Mouse (Mus musculus): ENCODE data around the gene Vps50.
"Not testable (repeated sequence)": the region's sequence is repeated elsewhere in the genome, so short reads cannot be mapped to it uniquely, and the experiment has no call there.

Gene Vps50

DNA sequence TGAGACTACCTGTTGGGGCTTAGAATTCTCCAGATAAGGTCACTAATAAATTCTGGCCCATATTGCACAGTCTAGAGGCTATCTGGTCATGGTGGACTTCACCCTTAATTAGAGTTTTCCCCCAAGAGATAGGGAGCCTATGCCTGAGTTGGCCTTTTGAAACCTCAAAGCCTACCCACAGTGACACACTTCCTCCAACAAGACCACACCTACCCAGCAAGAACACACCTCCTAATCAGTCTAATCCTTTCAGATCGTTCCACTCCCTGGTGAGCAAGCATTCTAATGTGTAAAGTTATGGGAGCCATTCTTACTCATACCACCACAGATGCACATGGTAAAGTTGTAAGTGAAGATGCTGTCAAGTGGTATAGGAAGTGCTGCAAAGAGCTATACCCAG, 37.9 kb downstream of the Vps50 start:
- no peak for DNase-seq (ENCODE audit: low spot score in 2 of 2)

- DNase-seq (ENCODE audit: low spot score in 2 of 2): no peak
Measured at GRCm38 (mm10) chr6:3539470-3539869, 41.3 kb downstream of the Vps50 start.

GRCm38 (mm10) chr6:3543862-3544261, 45.7 kb downstream of the Vps50 start:
- no peak for DNase-seq (ENCODE audit: low spot score in 2 of 2)

- no peak for DNase-seq (ENCODE audit: low spot score in 2 of 2)
Measured at GRCm38 (mm10) chr6:3544970-3545369, 46.8 kb downstream of the Vps50 start.

DNA sequence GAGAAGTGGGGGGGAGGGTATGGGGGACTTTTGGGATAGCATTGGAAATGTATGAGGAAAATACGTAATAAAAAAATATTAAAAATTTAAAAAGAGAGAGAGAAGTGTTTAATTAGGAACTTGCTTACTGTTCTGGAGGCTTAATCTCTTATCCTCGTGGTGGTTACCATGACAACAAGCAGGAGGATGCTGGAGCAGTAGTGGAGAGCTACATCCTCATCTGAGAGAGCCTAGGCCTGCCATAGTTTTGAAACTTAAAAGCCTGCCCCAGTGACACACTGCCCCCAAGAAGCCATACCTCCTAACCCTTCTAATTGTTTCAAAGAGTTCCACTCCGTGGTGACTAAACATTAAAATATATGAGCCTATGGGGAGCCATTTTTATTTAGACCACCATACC, 50.8 kb downstream of the Vps50 start:
- no peak for DNase-seq (ENCODE audit: low spot score in 2 of 2)

DNA sequence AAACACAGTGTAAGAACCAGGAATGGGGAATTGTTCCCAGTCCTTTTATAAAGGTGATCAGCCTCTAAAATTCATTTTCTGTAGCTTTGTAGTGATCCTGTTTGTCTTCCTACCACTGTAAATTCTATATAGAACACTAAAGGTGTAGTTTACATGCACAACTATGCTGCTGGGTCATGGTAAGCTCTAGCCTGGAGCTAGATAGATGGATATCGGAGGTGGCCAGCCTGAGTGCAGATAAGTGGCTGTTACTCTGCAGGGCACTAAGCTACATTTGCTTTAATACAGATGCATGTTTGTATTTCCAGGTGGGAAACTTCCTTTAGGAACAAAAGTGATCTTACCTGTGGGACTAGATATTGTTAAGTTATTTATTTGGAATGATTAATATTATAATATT, 51.8 kb downstream of the Vps50 start:
- no peak for DNase-seq (ENCODE audit: low spot score in 2 of 2)

DNA sequence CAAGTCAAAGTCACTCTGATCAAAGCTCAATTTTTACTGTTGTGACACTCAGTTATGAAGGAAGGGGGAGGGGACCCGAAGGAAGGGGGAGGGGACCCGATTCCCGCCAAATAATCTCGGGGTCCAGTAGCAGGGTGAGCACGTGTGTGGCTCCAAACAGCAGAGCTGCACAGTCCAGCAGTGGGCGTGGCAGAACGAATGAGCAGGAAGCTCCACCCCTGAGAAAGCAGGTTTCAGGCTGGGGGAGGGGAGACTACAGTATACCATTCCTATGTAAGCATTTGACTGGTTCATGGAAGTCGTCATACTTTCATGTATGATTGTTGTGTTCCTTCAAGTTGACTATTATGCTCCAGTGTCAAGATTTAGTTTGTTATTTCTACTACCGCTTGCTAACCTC, 54.5 kb downstream of the Vps50 start:
- DNase-seq (ENCODE audit: low spot score in 2 of 2): not testable (repeated sequence)

- no peak for DNase-seq (ENCODE audit: low spot score in 2 of 2)
Measured at GRCm38 (mm10) chr6:3557177-3557576, 59.0 kb downstream of the Vps50 start.

DNA sequence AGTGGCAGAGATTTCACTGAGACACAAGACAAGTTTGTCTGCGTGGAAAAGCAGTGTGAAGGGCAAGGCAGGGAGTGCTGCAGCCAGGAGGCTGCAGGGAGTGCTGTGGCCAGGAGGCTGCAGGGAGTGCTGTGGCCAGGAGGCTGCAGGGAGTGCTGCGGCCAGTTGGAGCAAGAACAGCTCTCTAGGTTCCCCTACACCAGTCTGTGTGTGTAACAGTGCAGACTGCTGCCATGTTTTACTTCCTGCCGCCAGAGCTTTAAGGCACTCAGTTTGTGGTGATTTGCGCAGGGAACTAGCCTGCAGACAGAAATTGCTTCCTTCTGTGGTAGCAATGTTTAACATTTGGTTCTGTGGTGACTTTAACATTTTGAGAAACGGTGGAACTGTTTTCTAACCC, 61.8 kb downstream of the Vps50 start:
- no peak for DNase-seq (ENCODE audit: low spot score in 2 of 2)

DNA sequence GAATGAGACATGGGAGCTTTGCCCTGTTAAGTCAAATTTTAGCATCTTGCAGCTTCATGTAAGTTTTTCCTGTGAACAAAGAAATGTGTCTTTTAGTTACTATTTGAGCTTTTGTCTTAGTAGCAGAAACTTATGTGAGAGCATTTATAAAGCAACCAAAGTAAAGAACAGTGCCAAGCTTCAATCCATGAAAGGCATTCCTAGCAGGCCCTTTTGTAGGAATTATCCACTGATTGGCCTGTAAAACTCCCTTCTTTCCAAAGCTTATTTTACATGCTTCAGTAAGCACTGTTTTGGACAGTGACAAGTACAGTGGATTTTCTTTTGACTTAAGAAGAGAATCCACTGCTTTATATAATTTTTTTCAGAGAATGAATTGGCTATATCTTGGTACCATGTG, 64.1 kb downstream of the Vps50 start:
- DNase-seq (ENCODE audit: low spot score in 2 of 2): no peak

DNA sequence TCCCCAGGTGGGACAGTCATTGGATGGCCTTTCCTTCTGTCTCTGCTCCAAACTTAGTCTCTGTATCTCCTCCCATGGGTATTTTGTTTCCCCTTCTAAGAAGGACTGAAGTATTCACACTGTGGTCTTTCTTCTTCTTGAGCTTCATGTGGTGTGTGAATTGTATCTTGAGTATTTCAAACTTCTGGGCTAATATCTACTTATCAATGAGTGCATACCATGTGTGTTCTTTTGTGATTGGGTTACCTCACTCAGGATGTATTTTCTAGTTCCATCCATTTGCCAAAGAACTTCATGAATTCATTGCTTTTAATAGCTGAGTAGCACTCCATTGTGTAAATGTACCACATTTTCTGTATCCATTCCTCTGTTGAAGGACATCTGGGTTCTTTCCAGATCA, 65.9 kb downstream of the Vps50 start:
- not testable (repeated sequence) for DNase-seq (ENCODE audit: low spot score in 2 of 2)

DNA sequence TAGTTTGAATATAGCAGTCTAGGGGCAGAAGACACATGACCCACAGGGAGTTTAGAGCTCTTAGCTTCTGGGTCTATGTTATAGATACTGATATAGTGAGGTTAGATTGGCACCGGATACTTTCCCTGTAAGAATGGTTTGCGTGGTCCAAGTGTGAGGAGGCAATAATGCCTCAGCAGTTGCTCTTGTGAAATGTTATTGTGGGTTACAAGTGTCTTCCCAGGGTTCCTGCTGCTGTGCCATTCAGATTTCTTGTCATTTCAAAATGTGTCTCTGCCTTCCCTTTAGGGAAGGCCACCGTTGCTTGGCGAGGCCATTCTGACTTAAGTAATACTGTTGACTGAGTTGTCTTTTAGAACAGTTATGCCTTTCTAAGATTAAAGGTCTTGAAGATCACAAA, 66.8 kb downstream of the Vps50 start:
- DNase-seq (ENCODE audit: low spot score in 2 of 2): no peak

GRCm38 (mm10) chr6:3565667-3566066, 67.5 kb downstream of the Vps50 start:
- DNase-seq (ENCODE audit: low spot score in 2 of 2): no peak

GRCm38 (mm10) chr6:3567071-3567610, 69.0 kb downstream of the Vps50 start:
- no peak for DNase-seq (ENCODE audit: low spot score in 2 of 2)

DNA sequence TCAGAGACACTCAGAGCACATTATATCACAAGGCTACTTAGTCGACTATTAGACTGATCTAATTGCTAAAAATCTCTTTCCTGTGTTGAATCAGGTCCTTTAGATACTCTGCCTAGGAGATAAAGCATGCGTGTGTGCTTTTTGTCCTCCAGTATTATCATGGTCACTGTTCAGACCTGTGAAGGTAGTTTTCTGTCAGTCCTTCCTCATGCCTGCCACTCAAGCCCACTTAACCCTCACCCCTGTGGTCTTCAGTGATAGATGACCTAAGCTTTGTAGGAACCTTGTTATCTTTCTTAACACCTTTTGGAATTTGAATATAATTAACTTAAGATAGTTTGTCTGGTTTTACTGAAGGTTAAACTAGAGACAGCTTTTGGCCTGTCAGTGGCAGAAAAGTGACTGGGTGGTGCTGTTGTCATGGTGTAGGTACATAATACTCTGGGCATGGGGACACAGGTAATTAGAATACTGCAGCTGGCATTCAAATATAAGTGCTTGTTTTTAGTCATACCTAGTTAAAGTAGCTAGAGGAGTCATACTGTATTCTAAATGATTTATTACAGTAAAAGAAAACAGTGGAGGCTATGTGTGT, 74.1 kb downstream of the Vps50 start:
- DNase-seq (ENCODE audit: low spot score in 2 of 2): no peak

DNA sequence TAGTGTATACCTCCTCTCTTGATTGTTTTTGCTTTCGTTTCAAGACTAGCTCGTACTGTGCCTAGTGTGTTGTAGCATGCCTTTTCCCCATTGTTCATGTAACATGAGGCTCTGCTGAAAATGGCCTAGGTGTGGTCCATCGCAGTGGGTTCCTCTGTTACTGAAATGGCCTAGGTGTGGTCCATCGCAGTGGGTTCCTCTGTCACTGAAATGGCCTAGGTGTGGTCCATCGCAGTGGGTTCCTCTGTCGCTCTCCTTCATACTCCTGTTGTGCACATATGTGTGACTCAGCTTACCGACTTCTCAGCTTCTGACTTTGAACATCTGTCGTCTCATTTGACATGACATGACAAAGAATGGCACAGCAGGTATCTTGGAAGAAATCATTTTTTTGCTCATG, 75.6 kb downstream of the Vps50 start:
- DNase-seq (ENCODE audit: low spot score in 2 of 2): no peak

DNA sequence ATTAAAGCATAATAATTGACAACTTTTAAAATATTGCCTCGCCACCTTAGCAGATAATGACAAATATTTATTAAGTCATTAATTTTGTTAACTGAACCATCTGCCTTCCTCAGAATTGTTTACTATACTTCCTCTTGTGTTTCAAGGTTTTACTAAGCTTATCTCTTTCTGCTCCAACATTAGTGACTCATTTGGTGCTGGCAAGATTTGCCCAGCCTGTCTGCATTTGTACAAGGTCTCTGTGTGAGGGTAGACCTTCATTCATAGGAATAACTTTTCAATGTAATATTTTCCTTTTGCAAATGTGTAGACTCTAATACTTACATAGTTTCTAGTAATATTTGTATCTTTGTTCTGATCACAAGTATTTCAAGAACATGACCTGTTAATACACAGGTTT, 87.2 kb downstream of the Vps50 start:
- no peak for DNase-seq (ENCODE audit: low spot score in 2 of 2)

GRCm38 (mm10) chr6:3590289-3590904, 92.2 kb downstream of the Vps50 start:
- DNase-seq (ENCODE audit: low spot score in 2 of 2): no peak

GRCm38 (mm10) chr6:3594246-3594645, 96.1 kb downstream of the Vps50 start:
- DNase-seq (ENCODE audit: low spot score in 2 of 2): no peak

DNA sequence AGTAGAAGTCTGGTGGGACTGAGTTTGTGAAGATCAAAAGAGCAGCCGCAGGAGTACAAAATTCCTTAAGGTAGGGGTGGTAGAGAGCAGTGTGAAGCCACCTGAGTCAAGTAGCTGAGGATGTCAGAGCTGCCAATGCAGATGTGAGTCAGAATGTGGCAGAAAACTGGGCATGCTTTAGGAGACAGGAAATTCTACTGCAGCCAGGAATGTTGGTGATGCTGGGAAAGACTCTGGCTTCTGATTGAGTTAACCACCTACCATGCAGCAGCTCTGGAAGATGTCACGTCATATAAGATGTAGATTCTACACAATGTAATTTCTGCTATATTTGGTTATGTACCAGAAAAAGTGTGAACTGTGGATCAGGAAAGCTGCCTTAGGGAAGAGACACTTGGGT, 114.6 kb downstream of the Vps50 start:
- no peak for DNase-seq (ENCODE audit: low spot score in 2 of 2)

GRCm38 (mm10) chr6:3620428-3621387, 122.5 kb downstream of the Vps50 start:
- peak; percentile 25 to 53 for DNase-seq (ENCODE audit: low spot score in 2 of 2)

Data from right cerebral cortex, postnatal 10 days (tissue).